19 mouse cellular contexts compared by ENCODE assay signal in genomic region chr15:97351681-97352080, GRCm38 (mm10).
A peak's percentile ranks its signal among the peaks of the same experiment; 100 is the strongest.
DNase-seq lines count a peak whose midpoint lies in the region; ATAC-seq and TF ChIP-seq lines count a peak whose summit lies in the region.
"Had no signal": no experiment of that assay in that cellular context is flagged by ENCODE, and none has a peak within 500 bp of the region (broad histone marks: within the 10 kb centered on the region; RNA-seq: fewer than 3 reads in every experiment).

No protein-coding gene starts in this region.

- no peak for TF ChIP-seq EP300 in lung, postnatal 0 days (IDR thresholded peaks at IDR 0.05)

- DNase-seq in lung, postnatal 0 days (ENCODE audit: low spot score) = no peak
- no peak for DNase-seq in lung, postnatal 10 days
- DNase-seq in cerebellum, adult 18-20 months = no peak
- DNase-seq in ovary, postnatal 36 days (ENCODE audit: low spot score) = no peak
- no peak for DNase-seq in urinary bladder, postnatal 25 days (ENCODE audit: low spot score)
- DNase-seq: cerebellum, postnatal 25 days; right cerebral cortex, postnatal 14 days; spleen, adult 18-20 months had no signal

- TF ChIP-seq CTCF in lung, postnatal 0 days (IDR thresholded peaks at IDR 0.05) = no peak

- H3K27ac ChIP-seq in lung, postnatal 0 days (ENCODE audit: low read length) = 0 out of 2 replicates have a peak overlapping the region, but pooled peaks have one; percentile 48
- H3K27ac ChIP-seq: forebrain, embryonic 15.5 days; hindbrain, embryonic 15.5 days; limb, embryonic 12.5 days had no signal

- H3K36me3 ChIP-seq in lung, postnatal 0 days (ENCODE audit: insufficient read depth, low read length) = no peaks in the 10 kb centered on the region
- H3K36me3 ChIP-seq: forebrain, embryonic 15.5 days; hindbrain, embryonic 15.5 days; limb, embryonic 12.5 days had no signal

- H3K4me3 ChIP-seq in lung, postnatal 0 days (ENCODE audit: low read depth, low read length) = no peak overlapping the region
- H3K4me3 ChIP-seq: forebrain, embryonic 15.5 days; hindbrain, embryonic 15.5 days; layer of hippocampus, adult 2 months; limb, embryonic 12.5 days; myocyte had no signal

- 83% methylated on average over 5 of the region's 5 CpGs for WGBS in lung, postnatal 0 days

- H3K4me2 ChIP-seq in lung, postnatal 0 days (replicated peaks; ENCODE audit: low read depth, low read length) = no peak overlapping the region
- H3K4me2 ChIP-seq: forebrain, embryonic 15.5 days; heart, embryonic 11.5 days; hindbrain, embryonic 15.5 days; limb, embryonic 12.5 days had no signal

- H3K9ac ChIP-seq in lung, postnatal 0 days (replicated peaks; ENCODE audit: low read depth) = no peak overlapping the region
- H3K9ac ChIP-seq: forebrain, embryonic 15.5 days; hindbrain, embryonic 15.5 days; limb, embryonic 12.5 days had no signal

- H3K27me3 ChIP-seq in lung, postnatal 0 days (replicated peaks; ENCODE audit: insufficient read depth, low read length) = no peaks in the 10 kb centered on the region
- H3K27me3 ChIP-seq: forebrain, embryonic 15.5 days; hindbrain, embryonic 15.5 days; limb, embryonic 12.5 days; Patski had no signal

- H3K4me1 ChIP-seq in lung, postnatal 0 days (ENCODE audit: insufficient read depth, low read depth, low read length) = peaks cover 15% of the 10 kb centered on the region
- H3K4me1 ChIP-seq: forebrain, embryonic 15.5 days; hindbrain, embryonic 15.5 days; limb, embryonic 12.5 days had no signal

- no peaks in the 10 kb centered on the region for H3K9me3 ChIP-seq in lung, postnatal 0 days (ENCODE audit: low read length)
- H3K9me3 ChIP-seq: forebrain, embryonic 15.5 days; hindbrain, embryonic 15.5 days; limb, embryonic 12.5 days had no signal

- no peak for ATAC-seq in lung, postnatal 0 days
- ATAC-seq in activated CD4-positive, CD25-positive, alpha-beta regulatory T cell, adult 4 months = peak; percentile 18
- peak; percentile 84 for ATAC-seq in megakaryocyte progenitor cell, adult 5-6 weeks (replicated peaks; ENCODE audit: poor library complexity)
- ATAC-seq: forebrain, embryonic 15.5 days; intestine, postnatal 0 days; midbrain, embryonic 16.5 days; Patski had no signal
